Mouse (Mus musculus): Measurements from ENCODE around the gene Cox17. TPM values are rescaled to one million over a fixed set of nuclear protein-coding genes. Genes with fewer than 3 reads are reported as not detected.

Cox17 gene
- polyA plus RNA-seq, 1 experiment, result 53.2 TPM

DNA sequence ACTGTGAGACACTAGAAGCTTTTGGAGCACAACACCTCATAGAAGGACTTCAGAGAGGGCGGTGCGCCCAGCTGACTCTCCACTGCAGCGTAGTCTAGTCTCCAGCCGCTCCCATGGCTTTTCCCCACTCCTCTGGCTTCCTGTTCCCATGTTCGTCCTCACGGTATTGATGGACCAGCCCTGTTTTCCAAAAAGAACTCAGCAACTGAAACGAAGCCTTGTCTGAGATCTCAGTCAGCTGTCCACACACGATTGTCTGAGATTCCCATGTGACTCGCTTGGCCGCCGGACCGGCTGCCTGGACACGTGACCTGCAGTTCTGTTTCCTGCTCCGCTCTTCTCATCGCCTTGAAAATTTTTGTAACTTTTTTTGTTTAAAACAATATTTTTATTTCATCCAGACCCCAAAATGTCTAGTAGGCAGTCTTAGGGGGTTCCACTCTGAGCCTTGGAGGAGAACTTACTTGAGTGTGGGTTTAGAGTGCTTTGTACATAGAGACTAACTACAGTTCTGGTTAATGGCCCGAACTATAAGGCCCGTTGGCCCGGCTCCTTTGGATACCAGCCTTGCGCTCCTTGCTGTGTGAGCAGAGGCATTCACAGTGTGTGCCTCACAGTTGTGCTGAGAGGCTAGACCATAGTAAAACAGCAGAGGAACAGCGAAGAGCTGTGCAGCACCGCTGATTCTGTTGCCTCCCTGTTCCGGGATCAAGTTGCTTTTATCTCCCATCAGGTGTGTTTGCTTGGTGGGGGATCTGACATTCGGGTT is 45.5 kb downstream of the Cox17 start:
- Histone ChIP-seq H3K27me3 (ENCODE audit: control insufficient read depth, insufficient read depth, low read length) (no peaks in the 10 kb centered on the region), H3K36me3 (ENCODE audit: control insufficient read depth, insufficient read depth, low read length) (no peaks in the 10 kb centered on the region), H3K4me1 (ENCODE audit: control insufficient read depth, insufficient read depth, low read length) (peaks cover 2% of the 10 kb centered on the region; the same call in 1 of the 2 replicates), H3K4me3 (ENCODE audit: control insufficient read depth, low read depth, low read length) (peak overlapping the region; percentile 81), H3K27ac (ENCODE audit: control insufficient read depth, insufficient read depth, low read depth, low read length) (no peak overlapping the region)
- no peak for TF ChIP-seq POLR2A (IDR thresholded peaks at IDR 0.05; ENCODE audit: control insufficient read depth, low read depth, low read length)
- TF ChIP-seq CTCF (IDR thresholded peaks at IDR 0.05; ENCODE audit: control insufficient read depth, insufficient read depth, insufficient replicate concordance, low read depth, low read length), result no peak

DNA sequence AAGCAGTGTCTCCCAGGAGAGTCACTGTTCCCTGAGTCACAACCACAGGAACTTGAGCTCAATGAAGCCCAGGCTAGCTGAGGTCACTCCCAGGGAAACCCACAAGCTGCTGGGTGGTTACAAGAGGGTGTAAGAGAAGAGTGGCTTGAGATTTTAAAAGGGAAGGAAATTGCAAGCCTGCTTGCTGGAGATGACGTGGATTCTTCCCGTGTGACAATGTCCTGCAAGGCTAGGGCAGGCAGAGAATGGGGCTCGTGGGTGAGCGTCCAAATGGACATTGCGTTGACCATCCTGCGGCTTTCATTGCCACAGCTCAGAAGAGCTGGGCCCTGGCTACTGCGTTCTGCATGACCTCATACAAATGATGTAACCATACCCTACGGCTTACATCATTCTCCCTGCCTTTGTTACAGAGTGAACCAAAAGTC is 47.4 kb downstream of the Cox17 start:
- Histone ChIP-seq H3K36me3 (ENCODE audit: control insufficient read depth, insufficient read depth, low read length) (no peaks in the 10 kb centered on the region), H3K4me1 (ENCODE audit: control insufficient read depth, insufficient read depth, low read length) (peaks cover 4% of the 10 kb centered on the region; the same call in 1 of the 2 replicates), H3K27me3 (ENCODE audit: control insufficient read depth, insufficient read depth, low read length) (no peaks in the 10 kb centered on the region), H3K4me3 (ENCODE audit: control insufficient read depth, low read depth, low read length) (no peak overlapping the region), H3K27ac (ENCODE audit: control insufficient read depth, insufficient read depth, low read depth, low read length) (no peak overlapping the region)
- TF ChIP-seq POLR2A (IDR thresholded peaks at IDR 0.05; ENCODE audit: control insufficient read depth, low read depth, low read length) (no peak), CTCF (IDR thresholded peaks at IDR 0.05; ENCODE audit: control insufficient read depth, insufficient read depth, insufficient replicate concordance, low read depth, low read length) (no peak)

- no peak overlapping the region for H3K4me3 ChIP-seq (ENCODE audit: control insufficient read depth, low read depth, low read length)
- H3K36me3 ChIP-seq (ENCODE audit: control insufficient read depth, insufficient read depth, low read length), result no peaks in the 10 kb centered on the region
- no peak overlapping the region for H3K27ac ChIP-seq (ENCODE audit: control insufficient read depth, insufficient read depth, low read depth, low read length)
- H3K27me3 ChIP-seq (ENCODE audit: control insufficient read depth, insufficient read depth, low read length), result no peaks in the 10 kb centered on the region
- H3K4me1 ChIP-seq (ENCODE audit: control insufficient read depth, insufficient read depth, low read length), result peaks cover 10% of the 10 kb centered on the region
- TF ChIP-seq POLR2A (IDR thresholded peaks at IDR 0.05; ENCODE audit: control insufficient read depth, low read depth, low read length), result no peak
- TF ChIP-seq CTCF (IDR thresholded peaks at IDR 0.05; ENCODE audit: control insufficient read depth, insufficient read depth, insufficient replicate concordance, low read depth, low read length), result no peak
Measured at GRCm38 (mm10) chr16:38395060-38395730, 48.4 kb downstream of the Cox17 start.

- H3K4me1 ChIP-seq (ENCODE audit: control insufficient read depth, insufficient read depth, low read length), result peaks cover 10% of the 10 kb centered on the region
- no peak overlapping the region for H3K4me3 ChIP-seq (ENCODE audit: control insufficient read depth, low read depth, low read length)
- TF ChIP-seq CTCF (IDR thresholded peaks at IDR 0.05; ENCODE audit: control insufficient read depth, insufficient read depth, insufficient replicate concordance, low read depth, low read length) (no peak), POLR2A (IDR thresholded peaks at IDR 0.05; ENCODE audit: control insufficient read depth, low read depth, low read length) (no peak)
- H3K36me3 ChIP-seq (ENCODE audit: control insufficient read depth, insufficient read depth, low read length), result no peaks in the 10 kb centered on the region
- H3K27ac ChIP-seq (ENCODE audit: control insufficient read depth, insufficient read depth, low read depth, low read length), result no peak overlapping the region
- H3K27me3 ChIP-seq (ENCODE audit: control insufficient read depth, insufficient read depth, low read length), result no peaks in the 10 kb centered on the region
Measured at GRCm38 (mm10) chr16:38396155-38396554, 49.4 kb downstream of the Cox17 start.

- Histone ChIP-seq H3K4me3 (ENCODE audit: control insufficient read depth, low read depth, low read length) (no peak overlapping the region), H3K27me3 (ENCODE audit: control insufficient read depth, insufficient read depth, low read length) (no peaks in the 10 kb centered on the region), H3K4me1 (ENCODE audit: control insufficient read depth, insufficient read depth, low read length) (peaks cover 8% of the 10 kb centered on the region), H3K36me3 (ENCODE audit: control insufficient read depth, insufficient read depth, low read length) (no peaks in the 10 kb centered on the region), H3K27ac (ENCODE audit: control insufficient read depth, insufficient read depth, low read depth, low read length) (no peak overlapping the region)
- TF ChIP-seq CTCF (IDR thresholded peaks at IDR 0.05; ENCODE audit: control insufficient read depth, insufficient read depth, insufficient replicate concordance, low read depth, low read length) (no peak), POLR2A (IDR thresholded peaks at IDR 0.05; ENCODE audit: control insufficient read depth, low read depth, low read length) (no peak)
Measured at GRCm38 (mm10) chr16:38398266-38398665, 51.5 kb downstream of the Cox17 start.

DNA sequence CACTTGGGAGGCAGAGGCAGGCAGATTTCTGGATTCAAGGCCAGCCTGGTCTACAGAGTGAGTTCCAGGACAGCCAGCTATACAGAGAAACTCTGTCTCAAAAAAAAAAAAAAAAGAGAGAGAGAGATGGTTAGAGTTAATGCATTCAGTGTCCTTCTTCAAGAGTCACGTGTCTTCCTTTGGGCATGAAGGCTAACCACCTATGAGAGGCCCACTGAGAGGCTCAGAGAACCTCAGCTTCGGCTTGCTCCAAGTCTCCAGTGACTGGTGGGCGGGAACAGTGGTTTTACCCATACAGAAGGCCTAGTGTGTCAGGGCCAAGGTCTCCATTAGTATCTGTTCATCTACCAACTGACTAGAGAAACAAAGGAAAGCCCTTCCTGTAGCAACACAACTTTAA is 52.3 kb downstream of the Cox17 start:
- no peak overlapping the region for H3K27ac ChIP-seq (ENCODE audit: control insufficient read depth, insufficient read depth, low read depth, low read length)
- no peak for TF ChIP-seq POLR2A (IDR thresholded peaks at IDR 0.05; ENCODE audit: control insufficient read depth, low read depth, low read length)
- TF ChIP-seq CTCF (IDR thresholded peaks at IDR 0.05; ENCODE audit: control insufficient read depth, insufficient read depth, insufficient replicate concordance, low read depth, low read length), result no peak
- H3K27me3 ChIP-seq (ENCODE audit: control insufficient read depth, insufficient read depth, low read length), result no peaks in the 10 kb centered on the region
- peaks cover 8% of the 10 kb centered on the region for H3K4me1 ChIP-seq (ENCODE audit: control insufficient read depth, insufficient read depth, low read length)
- no peak overlapping the region for H3K4me3 ChIP-seq (ENCODE audit: control insufficient read depth, low read depth, low read length)
- no peaks in the 10 kb centered on the region for H3K36me3 ChIP-seq (ENCODE audit: control insufficient read depth, insufficient read depth, low read length)

DNA sequence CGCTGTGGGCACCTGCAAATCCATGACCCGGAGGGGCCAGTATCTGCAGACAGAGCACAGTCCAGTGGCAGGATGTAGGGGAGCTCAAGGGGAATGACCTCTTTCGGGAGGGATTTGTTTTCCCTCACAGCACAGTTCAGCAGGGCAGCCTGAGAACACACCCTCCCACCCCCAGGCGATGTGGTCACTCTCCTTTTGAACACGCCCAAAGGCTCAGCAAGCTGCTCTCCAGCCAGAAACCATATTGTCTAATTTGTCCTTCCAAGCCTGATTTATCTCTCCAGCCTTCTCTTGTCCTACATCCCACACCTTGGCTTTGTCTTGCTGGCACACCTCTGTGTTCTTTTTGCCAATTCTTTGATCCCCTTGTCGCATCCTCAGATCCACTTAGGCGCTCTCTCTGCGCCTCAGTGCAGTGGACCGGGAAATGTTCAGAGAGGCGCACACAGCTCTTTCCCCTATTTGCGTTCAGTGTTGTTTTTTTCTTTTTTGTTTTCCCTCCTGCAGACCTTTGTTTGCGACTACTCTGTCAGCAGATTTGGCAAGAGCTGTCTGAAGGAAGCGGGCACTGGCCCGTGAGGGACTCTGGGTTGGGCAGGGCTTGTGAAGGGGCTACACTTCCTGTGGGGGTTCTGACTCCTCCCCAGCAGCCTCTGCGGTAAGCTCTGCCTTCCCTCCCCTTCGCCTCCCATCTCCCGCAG is 52.9 kb downstream of the Cox17 start:
- TF ChIP-seq POLR2A (IDR thresholded peaks at IDR 0.05; ENCODE audit: control insufficient read depth, low read depth, low read length), result no peak
- Histone ChIP-seq H3K27ac (ENCODE audit: control insufficient read depth, insufficient read depth, low read depth, low read length) (no peak overlapping the region; the same call in 1 of the 2 replicates), H3K4me1 (ENCODE audit: control insufficient read depth, insufficient read depth, low read length) (peaks cover 8% of the 10 kb centered on the region), H3K4me3 (ENCODE audit: control insufficient read depth, low read depth, low read length) (no peak overlapping the region), H3K27me3 (ENCODE audit: control insufficient read depth, insufficient read depth, low read length) (no peaks in the 10 kb centered on the region), H3K36me3 (ENCODE audit: control insufficient read depth, insufficient read depth, low read length) (no peaks in the 10 kb centered on the region)

All from testis, adult 2 months (tissue).